Mouse (Mus musculus) bone marrow, adult 2 months (tissue): ENCODE data around the gene Slc38a10.

ENCODE experiments used
- CTCF ChIP-seq: fragments of 200-500 bp; IDR thresholded peaks from 2 replicates; pipeline ENCODE4 v1.5.1; 2011; ENCODE audit warnings: low read length, control low read depth; ENCODE audit not compliant: control insufficient read depth, insufficient read depth
- POLR2A ChIP-seq: fragments of 200-500 bp; IDR thresholded peaks from 2 replicates; pipeline ENCODE4 v1.6.1; 2011; ENCODE audit warnings: low read depth, mild to moderate bottlenecking, control low read depth, low read length, borderline replicate concordance; ENCODE audit not compliant: control insufficient read depth

GRCm38 (mm10) chr11:120119936-120120541 is 31.1 kb downstream of the Slc38a10 start:
- no peak for TF ChIP-seq POLR2A
- TF ChIP-seq CTCF = no peak
